Mouse (Mus musculus): ENCODE measurements around the gene Npas3. TPM values are rescaled to one million over a fixed set of nuclear protein-coding genes. Genes with fewer than 3 reads are reported as not detected.

The Npas3 gene
- polyA plus RNA-seq, 1 experiment from 2014 or later = 2.0 TPM

- H3K4me1 ChIP-seq (replicated peaks; ENCODE audit: control insufficient read depth, insufficient read depth, low read length) = peaks cover 21% of the 10 kb centered on the region
- no peaks in the 10 kb centered on the region for H3K9me3 ChIP-seq (ENCODE audit: control insufficient read depth, low read length)
- no peak for DNase-seq (ENCODE audit: low spot score)
- no peak overlapping the region for H3K9ac ChIP-seq (ENCODE audit: low read depth, low read length)
- H3K27me3 ChIP-seq (replicated peaks; ENCODE audit: control insufficient read depth, insufficient read depth, low read length) = no peaks in the 10 kb centered on the region
- ATAC-seq (replicated peaks; ENCODE audit: low FRiP score) = no peak
- H3K36me3 ChIP-seq (ENCODE audit: control insufficient read depth, insufficient read depth, low read length) = no peaks in the 10 kb centered on the region
- no peak overlapping the region for H3K4me3 ChIP-seq (ENCODE audit: low read depth, low read length)
- no peak overlapping the region for H3K4me2 ChIP-seq
- H3K27ac ChIP-seq (ENCODE audit: low read depth, low read length) = no peak overlapping the region
- 90% methylated on average over 2 of the region's 2 CpGs for WGBS
Measured at GRCm38 (mm10) chr12:53833348-53833747, 584.9 kb downstream of the Npas3 start.

- Histone ChIP-seq H3K9ac (ENCODE audit: low read depth, low read length) (no peak overlapping the region), H3K4me3 (ENCODE audit: low read depth, low read length) (no peak overlapping the region), H3K36me3 (ENCODE audit: control insufficient read depth, insufficient read depth, low read length) (no peaks in the 10 kb centered on the region), H3K27me3 (replicated peaks; ENCODE audit: control insufficient read depth, insufficient read depth, low read length) (no peaks in the 10 kb centered on the region), H3K27ac (ENCODE audit: low read depth, low read length) (peak overlapping the region; percentile 47; the same call in 1 of the 2 replicates), H3K4me2 (no peak overlapping the region), H3K4me1 (replicated peaks; ENCODE audit: control insufficient read depth, insufficient read depth, low read length) (peaks cover 21% of the 10 kb centered on the region), H3K9me3 (ENCODE audit: control insufficient read depth, low read length) (no peaks in the 10 kb centered on the region)
- no peak for DNase-seq (ENCODE audit: low spot score)
- 71% methylated on average over 27 of the region's 27 CpGs for WGBS
- no peak for ATAC-seq (replicated peaks; ENCODE audit: low FRiP score)
Measured at GRCm38 (mm10) chr12:53836031-53836790, 587.7 kb downstream of the Npas3 start.

GRCm38 (mm10) chr12:53837408-53837807 is 588.9 kb downstream of the Npas3 start:
- Histone ChIP-seq H3K36me3 (ENCODE audit: control insufficient read depth, insufficient read depth, low read length) (no peaks in the 10 kb centered on the region), H3K9me3 (ENCODE audit: control insufficient read depth, low read length) (no peaks in the 10 kb centered on the region), H3K27me3 (replicated peaks; ENCODE audit: control insufficient read depth, insufficient read depth, low read length) (no peaks in the 10 kb centered on the region), H3K4me2 (peak overlapping the region; percentile 9), H3K9ac (ENCODE audit: low read depth, low read length) (no peak overlapping the region), H3K27ac (ENCODE audit: low read depth, low read length) (peak overlapping the region; percentile 57), H3K4me1 (replicated peaks; ENCODE audit: control insufficient read depth, insufficient read depth, low read length) (peaks cover 19% of the 10 kb centered on the region), H3K4me3 (ENCODE audit: low read depth, low read length) (no peak overlapping the region)
- 51% methylated on average over 15 of the region's 15 CpGs for WGBS
- ATAC-seq (replicated peaks; ENCODE audit: low FRiP score) (peak; percentile 88), DNase-seq (ENCODE audit: low spot score) (no peak)

GRCm38 (mm10) chr12:53838541-53838940 is 590.1 kb downstream of the Npas3 start:
- Histone ChIP-seq H3K4me3 (ENCODE audit: low read depth, low read length) (no peak overlapping the region), H3K27ac (ENCODE audit: low read depth, low read length) (no peak overlapping the region), H3K36me3 (ENCODE audit: control insufficient read depth, insufficient read depth, low read length) (no peaks in the 10 kb centered on the region), H3K9me3 (ENCODE audit: control insufficient read depth, low read length) (no peaks in the 10 kb centered on the region), H3K27me3 (replicated peaks; ENCODE audit: control insufficient read depth, insufficient read depth, low read length) (no peaks in the 10 kb centered on the region), H3K9ac (ENCODE audit: low read depth, low read length) (no peak overlapping the region), H3K4me1 (replicated peaks; ENCODE audit: control insufficient read depth, insufficient read depth, low read length) (peaks cover 19% of the 10 kb centered on the region; the same call in 1 of the 2 replicates), H3K4me2 (no peak overlapping the region)
- ATAC-seq (replicated peaks; ENCODE audit: low FRiP score) (no peak), DNase-seq (ENCODE audit: low spot score) (no peak)
- WGBS = 58% methylated on average over 7 of the region's 7 CpGs

- DNase-seq (ENCODE audit: low spot score) (no peak), ATAC-seq (replicated peaks; ENCODE audit: low FRiP score) (no peak)
- WGBS = 48% methylated on average over 16 of the region's 16 CpGs
- H3K4me3 ChIP-seq (ENCODE audit: low read depth, low read length) = no peak overlapping the region
- H3K27me3 ChIP-seq (replicated peaks; ENCODE audit: control insufficient read depth, insufficient read depth, low read length) = no peaks in the 10 kb centered on the region
- H3K36me3 ChIP-seq (ENCODE audit: control insufficient read depth, insufficient read depth, low read length) = no peaks in the 10 kb centered on the region
- no peak overlapping the region for H3K27ac ChIP-seq (ENCODE audit: low read depth, low read length)
- H3K9me3 ChIP-seq (ENCODE audit: control insufficient read depth, low read length) = no peaks in the 10 kb centered on the region
- H3K4me1 ChIP-seq (replicated peaks; ENCODE audit: control insufficient read depth, insufficient read depth, low read length) = 0 out of 2 replicates have a peak, but pooled peaks cover 10% of the 10 kb centered on the region
- H3K9ac ChIP-seq (ENCODE audit: low read depth, low read length) = no peak overlapping the region
- no peak overlapping the region; the same call in 1 of the 2 replicates for H3K4me2 ChIP-seq
Measured at GRCm38 (mm10) chr12:53841928-53842671, 593.6 kb downstream of the Npas3 start.

- 0 out of 2 replicates have a peak, but pooled peaks cover 5% of the 10 kb centered on the region for H3K4me1 ChIP-seq (replicated peaks; ENCODE audit: control insufficient read depth, insufficient read depth, low read length)
- no peaks in the 10 kb centered on the region for H3K9me3 ChIP-seq (ENCODE audit: control insufficient read depth, low read length)
- H3K27ac ChIP-seq (ENCODE audit: low read depth, low read length) = no peak overlapping the region
- no peak overlapping the region for H3K9ac ChIP-seq (ENCODE audit: low read depth, low read length)
- no peaks in the 10 kb centered on the region for H3K36me3 ChIP-seq (ENCODE audit: control insufficient read depth, insufficient read depth, low read length)
- H3K4me2 ChIP-seq = no peak overlapping the region
- 72% methylated on average over 3 of the region's 3 CpGs for WGBS
- ATAC-seq (replicated peaks; ENCODE audit: low FRiP score) (no peak), DNase-seq (ENCODE audit: low spot score) (no peak)
- no peaks in the 10 kb centered on the region for H3K27me3 ChIP-seq (replicated peaks; ENCODE audit: control insufficient read depth, insufficient read depth, low read length)
- H3K4me3 ChIP-seq (ENCODE audit: low read depth, low read length) = no peak overlapping the region
Measured at GRCm38 (mm10) chr12:53843626-53844025, 595.1 kb downstream of the Npas3 start.

- H3K27me3 ChIP-seq (replicated peaks; ENCODE audit: control insufficient read depth, insufficient read depth, low read length) = no peaks in the 10 kb centered on the region
- no peak overlapping the region for H3K4me2 ChIP-seq
- no peak overlapping the region for H3K9ac ChIP-seq (ENCODE audit: low read depth, low read length)
- no peak overlapping the region for H3K4me3 ChIP-seq (ENCODE audit: low read depth, low read length)
- H3K36me3 ChIP-seq (ENCODE audit: control insufficient read depth, insufficient read depth, low read length) = no peaks in the 10 kb centered on the region
- no peak for DNase-seq (ENCODE audit: low spot score)
- no peak for ATAC-seq (replicated peaks; ENCODE audit: low FRiP score)
- no peak overlapping the region for H3K27ac ChIP-seq (ENCODE audit: low read depth, low read length)
- WGBS = 73% methylated on average over 12 of the region's 12 CpGs
- 0 out of 2 replicates have a peak, but pooled peaks cover 5% of the 10 kb centered on the region for H3K4me1 ChIP-seq (replicated peaks; ENCODE audit: control insufficient read depth, insufficient read depth, low read length)
- H3K9me3 ChIP-seq (ENCODE audit: control insufficient read depth, low read length) = no peaks in the 10 kb centered on the region
Measured at GRCm38 (mm10) chr12:53846154-53846665, 597.7 kb downstream of the Npas3 start.

- WGBS = 60% methylated on average over 2 of the region's 2 CpGs
- DNase-seq (ENCODE audit: low spot score) = no peak
Measured at GRCm38 (mm10) chr12:53849263-53849662, 600.8 kb downstream of the Npas3 start.

More at GRCm38 (mm10) chr12:53849263-53849662, 600.8 kb downstream of the Npas3 start:
- ATAC-seq (replicated peaks; ENCODE audit: low FRiP score) = peak; percentile 67
- no peaks in the 10 kb centered on the region for H3K36me3 ChIP-seq (ENCODE audit: control insufficient read depth, insufficient read depth, low read length)
- no peaks in the 10 kb centered on the region for H3K27me3 ChIP-seq (replicated peaks; ENCODE audit: control insufficient read depth, insufficient read depth, low read length)
- no peaks in the 10 kb centered on the region for H3K4me1 ChIP-seq (replicated peaks; ENCODE audit: control insufficient read depth, insufficient read depth, low read length)
- no peak overlapping the region for H3K4me2 ChIP-seq
- no peaks in the 10 kb centered on the region for H3K9me3 ChIP-seq (ENCODE audit: control insufficient read depth, low read length)
- no peak overlapping the region for H3K4me3 ChIP-seq (ENCODE audit: low read depth, low read length)
- H3K9ac ChIP-seq (ENCODE audit: low read depth, low read length) = no peak overlapping the region
- H3K27ac ChIP-seq (ENCODE audit: low read depth, low read length) = no peak overlapping the region
